Mouse (Mus musculus) lung, embryonic 15.5 days (tissue): ENCODE measurements around the gene Treh. TPM values are rescaled to one million over a fixed set of nuclear protein-coding genes. Genes with fewer than 3 reads are reported as not detected.
"Not testable (repeated sequence)": the region's sequence is repeated elsewhere in the genome, so short reads cannot be mapped to it uniquely, and the experiment has no call there.

Source experiments
- ATAC-seq: fragments of 200-750 bp; cut with Nextera tagmentation; 2 replicates; pipeline ENCODE4 v1.8.0; 2017; ENCODE audit warnings: moderate number of reproducible peaks, borderline replicate concordance; ENCODE audit not compliant: low FRiP score, low TSS enrichment; ENCODE audit errors: extremely low read depth
- H3K27ac ChIP-seq: fragments of 300-500 bp; sonication (generic); 2 replicates; pipeline ENCODE4 v1.5.1; 2015; ENCODE audit warnings: moderate library complexity, mild to moderate bottlenecking, inconsistent platforms
- H3K27me3 ChIP-seq: fragments of 300-500 bp; sonication (generic); 2 replicates; pipeline ENCODE4 v1.6.1; 2015; ENCODE audit warnings: inconsistent platforms
- H3K36me3 ChIP-seq: fragments of 300-500 bp; sonication (generic); 2 replicates; pipeline ENCODE4 v1.6.1; 2015; ENCODE audit warnings: inconsistent platforms
- H3K4me1 ChIP-seq: fragments of 300-500 bp; sonication (generic); 2 replicates; pipeline ENCODE4 v1.6.1; 2015; ENCODE audit warnings: inconsistent platforms
- H3K4me2 ChIP-seq: fragments of 300-500 bp; sonication (generic); 2 replicates; pipeline ENCODE4 v1.6.1; 2015; ENCODE audit warnings: inconsistent platforms, mild to moderate bottlenecking, moderate library complexity
- H3K4me3 ChIP-seq: fragments of 300-500 bp; sonication (generic); 2 replicates; pipeline ENCODE4 v1.5.1; 2015; ENCODE audit warnings: mild to moderate bottlenecking, inconsistent platforms
- H3K9ac ChIP-seq: fragments of 300-500 bp; sonication (generic); 2 replicates; pipeline ENCODE4 v1.6.1; 2015; ENCODE audit warnings: inconsistent platforms
- H3K9me3 ChIP-seq: fragments of 300-500 bp; sonication (generic); 2 replicates; pipeline ENCODE4 v1.6.1; 2016; ENCODE audit warnings: inconsistent platforms
- WGBS: fragments of 180-500 bp; shearing (Covaris S2); methylation state at CpG from one replicate; pipeline ENCODE4 v1.1.7; 2015; 5-methylcytosine and 5-hydroxymethylcytosine counted together
- polyA plus RNA-seq: library from polyadenylated mRNA; unstranded; fragments of >200 nt; fragmentation: Nextera tagmentation; extraction: Ambion mirVana; gene quantifications from 2 replicates; pipeline ENCODE4 v1.2.1, GENCODE M21; 2015

Treh gene
- polyA plus RNA-seq = not detected in 2 replicates

- H3K9ac ChIP-seq = no peak within 1 kb of the TSS
- no peaks in the 10 kb centered on the region for H3K36me3 ChIP-seq
- 84% methylated on average over 3 of the region's 3 CpGs for WGBS
- H3K27me3 ChIP-seq = no peaks in the 10 kb centered on the region
- no peak within 1 kb of the TSS for H3K4me3 ChIP-seq
- H3K4me2 ChIP-seq = no peak within 1 kb of the TSS
- no peak within 1 kb of the TSS for H3K27ac ChIP-seq
- no peaks in the 10 kb centered on the region for H3K4me1 ChIP-seq
- no peak for ATAC-seq
- H3K9me3 ChIP-seq = no peaks in the 10 kb centered on the region
These were observed at the start of gene Treh for GRCm38 (mm10) chr9:44673005-44673404. Gene Treh, plus strand, starts transcription at chr9:44673233.

GRCm38 (mm10) chr9:44624390-44624789 is 48.6 kb upstream of the Treh start:
- H3K4me1 ChIP-seq = peaks cover 5% of the 10 kb centered on the region; the same call in 1 of the 2 replicates
- 72% methylated on average over 5 of the region's 5 CpGs for WGBS
- H3K9ac ChIP-seq = no peak overlapping the region
- peaks cover 76% of the 10 kb centered on the region for H3K36me3 ChIP-seq
- H3K27ac ChIP-seq = no peak overlapping the region
- no peak for ATAC-seq
- H3K27me3 ChIP-seq = no peaks in the 10 kb centered on the region
- no peak overlapping the region for H3K4me2 ChIP-seq
- H3K9me3 ChIP-seq = no peaks in the 10 kb centered on the region
- H3K4me3 ChIP-seq = no peak overlapping the region

- H3K27ac ChIP-seq = no peak overlapping the region
- H3K4me2 ChIP-seq = no peak overlapping the region
- H3K9ac ChIP-seq = no peak overlapping the region
- H3K36me3 ChIP-seq = peaks cover 80% of the 10 kb centered on the region
- no peaks in the 10 kb centered on the region for H3K27me3 ChIP-seq
- no peak overlapping the region for H3K4me3 ChIP-seq
- H3K4me1 ChIP-seq = no peaks in the 10 kb centered on the region
- H3K9me3 ChIP-seq = no peaks in the 10 kb centered on the region
- 88% methylated on average over 5 of the region's 5 CpGs for WGBS
- ATAC-seq = no peak
These were observed 46.8 kb upstream of the Treh start for GRCm38 (mm10) chr9:44626268-44626667.

- Histone ChIP-seq H3K4me3 (no peak overlapping the region), H3K9ac (no peak overlapping the region), H3K4me2 (no peak overlapping the region), H3K27ac (no peak overlapping the region), H3K9me3 (no peaks in the 10 kb centered on the region), H3K27me3 (no peaks in the 10 kb centered on the region), H3K4me1 (no peaks in the 10 kb centered on the region), H3K36me3 (peaks cover 59% of the 10 kb centered on the region)
- 73% methylated on average over 15 of the region's 15 CpGs for WGBS
- ATAC-seq = no peak
These were observed 35.4 kb upstream of the Treh start for GRCm38 (mm10) chr9:44637551-44638169.

GRCm38 (mm10) chr9:44638726-44639125 is 34.3 kb upstream of the Treh start:
- ATAC-seq, H3K9me3 ChIP-seq, H3K4me2 ChIP-seq, H3K4me3 ChIP-seq, H3K4me1 ChIP-seq, H3K9ac ChIP-seq, H3K27me3 ChIP-seq, H3K27ac ChIP-seq: not testable (repeated sequence)
- WGBS = 91% methylated on average over 9 of the region's 9 CpGs
- H3K36me3 ChIP-seq = peaks cover 49% of the 10 kb centered on the region

- not testable (repeated sequence) for ATAC-seq, H3K4me2 ChIP-seq, H3K4me1 ChIP-seq, H3K4me3 ChIP-seq, H3K27ac ChIP-seq, H3K9me3 ChIP-seq, H3K27me3 ChIP-seq, H3K9ac ChIP-seq
- 52% methylated on average over 1 of the region's 1 CpGs for WGBS
- peaks cover 36% of the 10 kb centered on the region for H3K36me3 ChIP-seq
These were observed 33.0 kb upstream of the Treh start for GRCm38 (mm10) chr9:44640028-44640427.

- ATAC-seq = no peak
- no peak overlapping the region for H3K4me3 ChIP-seq
- no peak overlapping the region for H3K27ac ChIP-seq
- no peak overlapping the region for H3K4me2 ChIP-seq
- no peaks in the 10 kb centered on the region for H3K9me3 ChIP-seq
- peaks cover 29% of the 10 kb centered on the region for H3K36me3 ChIP-seq
- H3K9ac ChIP-seq = no peak overlapping the region
- 0 out of 2 replicates have a peak, but pooled peaks cover 3% of the 10 kb centered on the region for H3K4me1 ChIP-seq
- no peaks in the 10 kb centered on the region for H3K27me3 ChIP-seq
- WGBS = 83% methylated on average over 3 of the region's 3 CpGs
These were observed 32.2 kb upstream of the Treh start for GRCm38 (mm10) chr9:44640646-44641357.

GRCm38 (mm10) chr9:44641616-44642015 is 31.4 kb upstream of the Treh start:
- H3K27ac ChIP-seq = no peak overlapping the region
- no peaks in the 10 kb centered on the region for H3K27me3 ChIP-seq
- 82% methylated on average over 2 of the region's 2 CpGs for WGBS
- H3K4me3 ChIP-seq = no peak overlapping the region
- no peaks in the 10 kb centered on the region for H3K9me3 ChIP-seq
- ATAC-seq = no peak
- 0 out of 2 replicates have a peak, but pooled peaks cover 5% of the 10 kb centered on the region for H3K4me1 ChIP-seq
- H3K4me2 ChIP-seq = no peak overlapping the region
- H3K9ac ChIP-seq = no peak overlapping the region
- H3K36me3 ChIP-seq = peaks cover 21% of the 10 kb centered on the region

GRCm38 (mm10) chr9:44643103-44643502 is 29.9 kb upstream of the Treh start:
- WGBS = 91% methylated on average over 7 of the region's 7 CpGs
- H3K4me1 ChIP-seq = 0 out of 2 replicates have a peak, but pooled peaks cover 5% of the 10 kb centered on the region
- no peak overlapping the region for H3K9ac ChIP-seq
- no peaks in the 10 kb centered on the region for H3K27me3 ChIP-seq
- ATAC-seq = no peak
- no peaks in the 10 kb centered on the region for H3K9me3 ChIP-seq
- peaks cover 8% of the 10 kb centered on the region for H3K36me3 ChIP-seq
- H3K4me3 ChIP-seq = no peak overlapping the region
- no peak overlapping the region for H3K27ac ChIP-seq
- no peak overlapping the region for H3K4me2 ChIP-seq

- Histone ChIP-seq H3K27me3 (no peaks in the 10 kb centered on the region), H3K4me1 (0 out of 2 replicates have a peak, but pooled peaks cover 5% of the 10 kb centered on the region), H3K36me3 (no peaks in the 10 kb centered on the region), H3K4me2 (no peak overlapping the region), H3K9ac (no peak overlapping the region), H3K4me3 (no peak overlapping the region), H3K27ac (no peak overlapping the region), H3K9me3 (no peaks in the 10 kb centered on the region)
- no peak for ATAC-seq
- 83% methylated on average over 2 of the region's 2 CpGs for WGBS
These were observed 28.8 kb upstream of the Treh start for GRCm38 (mm10) chr9:44644186-44644585.

- Histone ChIP-seq H3K9ac (no peak overlapping the region), H3K27me3 (no peaks in the 10 kb centered on the region), H3K4me3 (no peak overlapping the region), H3K4me1 (0 out of 2 replicates have a peak, but pooled peaks cover 5% of the 10 kb centered on the region), H3K27ac (no peak overlapping the region), H3K9me3 (no peaks in the 10 kb centered on the region), H3K36me3 (no peaks in the 10 kb centered on the region), H3K4me2 (no peak overlapping the region)
- peak; percentile 58; the same call in 1 of the 2 replicates for ATAC-seq
- 37% methylated on average over 5 of the region's 5 CpGs for WGBS
These were observed 27.6 kb upstream of the Treh start for GRCm38 (mm10) chr9:44645481-44645880.

- H3K4me2 ChIP-seq = no peak overlapping the region
- 0 out of 2 replicates have a peak, but pooled peaks cover 5% of the 10 kb centered on the region for H3K4me1 ChIP-seq
- 50% methylated on average over 15 of the region's 15 CpGs for WGBS
- no peak overlapping the region for H3K27ac ChIP-seq
- H3K9me3 ChIP-seq = no peaks in the 10 kb centered on the region
- no peaks in the 10 kb centered on the region for H3K36me3 ChIP-seq
- H3K27me3 ChIP-seq = no peaks in the 10 kb centered on the region
- no peak for ATAC-seq
- H3K4me3 ChIP-seq = no peak overlapping the region
- no peak overlapping the region for H3K9ac ChIP-seq
These were observed 27.1 kb upstream of the Treh start for GRCm38 (mm10) chr9:44645924-44646323.
